Mouse (Mus musculus) lung, postnatal 0 days (tissue): ENCODE measurements around the gene Itga9. TPM values are rescaled to one million over a fixed set of nuclear protein-coding genes. Genes with fewer than 3 reads are reported as not detected.
A peak's percentile ranks its signal among the peaks of the same experiment; 100 is the strongest.

Source experiments
- ATAC-seq: fragments of 200-750 bp; cut with Nextera tagmentation; 2 replicates; pipeline ENCODE4 v1.8.0; 2017; ENCODE audit warnings: moderate library complexity
- DNase-seq: peaks from one replicate; pipeline ENCODE4 v3.0.0-alpha.2; 2016; ENCODE audit warnings: low spot score
- H3K27ac ChIP-seq: fragments of 300-500 bp; sonication (generic); 2 replicates; pipeline ENCODE4 v1.5.1; 2014; ENCODE audit warnings: antibody characterized with exemption, mild to moderate bottlenecking, low read length, mixed read lengths
- H3K27me3 ChIP-seq: fragments of 300-500 bp; sonication (generic); replicated peaks from 2 replicates; pipeline ENCODE4 v1.6.1; 2014; ENCODE audit warnings: low read length, mixed read lengths; ENCODE audit not compliant: insufficient read depth
- H3K36me3 ChIP-seq: fragments of 300-500 bp; sonication (generic); 2 replicates; pipeline ENCODE4 v1.6.1; 2014; ENCODE audit warnings: low read length, mixed read lengths; ENCODE audit not compliant: insufficient read depth
- H3K4me1 ChIP-seq: fragments of 300-500 bp; sonication (generic); 2 replicates; pipeline ENCODE4 v1.6.1; 2014; ENCODE audit warnings: antibody characterized with exemption, low read depth, low read length, mixed read lengths; ENCODE audit not compliant: insufficient read depth
- H3K4me2 ChIP-seq: fragments of 300-500 bp; sonication (generic); replicated peaks from 2 replicates; pipeline ENCODE4 v1.6.1; 2014; ENCODE audit warnings: low read depth, mild to moderate bottlenecking, low read length, moderate library complexity, mixed read lengths
- H3K4me3 ChIP-seq: fragments of 300-500 bp; sonication (generic); 2 replicates; pipeline ENCODE4 v1.5.1; 2014; ENCODE audit warnings: low read depth, low read length
- H3K9ac ChIP-seq: fragments of 300-500 bp; sonication (generic); replicated peaks from 2 replicates; pipeline ENCODE4 v1.6.1; 2014; ENCODE audit warnings: low read depth, mild to moderate bottlenecking
- H3K9me3 ChIP-seq: fragments of 300-500 bp; sonication (generic); 2 replicates; pipeline ENCODE4 v1.6.1; 2016; ENCODE audit warnings: low read length, mixed read lengths
- CTCF ChIP-seq: IDR thresholded peaks from 2 replicates; pipeline ENCODE4 v1.5.1; 2016; ENCODE audit warnings: antibody characterized with exemption, mild to moderate bottlenecking
- EP300 ChIP-seq: IDR thresholded peaks from 2 replicates; pipeline ENCODE4 v1.6.1; 2016; ENCODE audit warnings: antibody characterized with exemption, mild to moderate bottlenecking, control low read depth
- WGBS: fragments of 180-500 bp; shearing (Covaris S2); extraction: QIAGEN DNeasy Blood & Tissue Kit; methylation state at CpG from one replicate; pipeline ENCODE4 v1.1.7; 2014; 5-methylcytosine and 5-hydroxymethylcytosine counted together
- polyA plus RNA-seq: library from polyadenylated mRNA; unstranded; fragments of >200 nt; fragmentation: Nextera tagmentation; extraction: Ambion mirVana; gene quantifications from 2 replicates; pipeline ENCODE4 v1.2.1, GENCODE M21; 2015

Itga9 gene
- polyA plus RNA-seq, 1 experiment from 2014 or later: 24.2 TPM

DNA sequence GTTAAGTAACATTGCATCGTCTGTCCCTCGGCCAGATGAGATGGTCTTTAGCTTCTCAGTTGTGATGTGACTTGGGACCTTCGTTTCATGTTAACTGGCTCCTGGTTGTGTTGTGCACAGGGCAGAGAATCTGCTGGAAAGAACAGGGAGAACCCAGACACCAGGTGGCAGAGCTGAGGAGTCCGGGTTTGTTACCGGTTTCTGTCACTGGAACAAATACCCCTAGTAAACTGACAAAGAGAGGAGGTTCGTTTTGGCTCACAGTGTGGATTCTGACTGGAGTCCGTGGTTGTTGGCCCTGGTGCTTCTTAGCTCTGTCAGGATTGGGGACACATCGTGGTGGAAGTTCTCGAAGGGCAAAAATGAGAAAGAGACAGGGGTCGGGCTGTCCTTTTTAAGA is 3.6 kb downstream of the Itga9 start:
- 0 out of 2 replicates have a peak overlapping the region, but pooled peaks have one; percentile 16 for H3K27ac ChIP-seq
- ATAC-seq (no peak), DNase-seq (peak; percentile 45)
- TF ChIP-seq EP300 (no peak), CTCF (peak; percentile 61)
- no peaks in the 10 kb centered on the region for H3K36me3 ChIP-seq
- H3K9ac ChIP-seq: no peak overlapping the region
- peaks cover 4% of the 10 kb centered on the region; the same call in 1 of the 2 replicates for H3K4me1 ChIP-seq
- H3K9me3 ChIP-seq: no peaks in the 10 kb centered on the region
- WGBS: 54% methylated on average over 10 of the region's 10 CpGs
- H3K4me3 ChIP-seq: no peak overlapping the region
- peak overlapping the region; percentile 18; the same call in 1 of the 2 replicates for H3K4me2 ChIP-seq
- no peaks in the 10 kb centered on the region for H3K27me3 ChIP-seq

- no peak overlapping the region for H3K9ac ChIP-seq
- H3K4me1 ChIP-seq: peaks cover 4% of the 10 kb centered on the region; the same call in 1 of the 2 replicates
- ATAC-seq (peak; percentile 64), DNase-seq (peak; percentile 82)
- H3K27ac ChIP-seq: no peak overlapping the region; the same call in 1 of the 2 replicates
- TF ChIP-seq EP300 (no peak), CTCF (no peak)
- peak overlapping the region; percentile 36 for H3K4me2 ChIP-seq
- no peaks in the 10 kb centered on the region for H3K36me3 ChIP-seq
- H3K4me3 ChIP-seq: no peak overlapping the region
- H3K27me3 ChIP-seq: no peaks in the 10 kb centered on the region
- no peaks in the 10 kb centered on the region for H3K9me3 ChIP-seq
- WGBS: 20% methylated on average over 14 of the region's 14 CpGs
These were observed 4.6 kb downstream of the Itga9 start for GRCm38 (mm10) chr9:118611111-118611541.

GRCm38 (mm10) chr9:118611958-118612581 is 5.6 kb downstream of the Itga9 start:
- no peaks in the 10 kb centered on the region for H3K9me3 ChIP-seq
- peaks cover 4% of the 10 kb centered on the region; the same call in 1 of the 2 replicates for H3K4me1 ChIP-seq
- peak; percentile 30; the same call in 1 of the 2 replicates for ATAC-seq
- no peak overlapping the region; the same call in 1 of the 2 replicates for H3K27ac ChIP-seq
- TF ChIP-seq CTCF (no peak), EP300 (no peak)
- H3K36me3 ChIP-seq: no peaks in the 10 kb centered on the region
- H3K27me3 ChIP-seq: no peaks in the 10 kb centered on the region
- peak; percentile 61 for DNase-seq
- 38% methylated on average over 20 of the region's 20 CpGs for WGBS
- peak overlapping the region; percentile 36; the same call in 1 of the 2 replicates for H3K4me2 ChIP-seq
- no peak overlapping the region for H3K9ac ChIP-seq
- H3K4me3 ChIP-seq: no peak overlapping the region

DNA sequence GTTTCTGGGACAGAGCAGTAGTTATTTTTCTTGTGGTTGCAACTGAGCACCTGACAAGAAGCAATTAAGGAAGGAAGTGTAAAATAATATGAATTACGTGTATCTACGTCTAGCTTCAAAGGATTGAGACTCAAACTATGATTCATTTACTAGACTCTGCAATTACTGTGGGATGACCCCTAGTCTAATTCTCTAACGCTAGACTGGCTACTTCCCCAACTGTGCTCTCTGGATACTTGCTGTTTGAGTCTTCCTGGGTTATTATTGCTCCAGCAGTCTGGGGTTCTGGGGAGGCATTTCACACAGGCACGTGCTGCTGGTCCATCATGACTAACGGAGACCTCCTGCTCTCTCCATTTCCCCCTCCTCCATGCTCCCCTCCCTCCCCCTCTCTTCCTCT is 10.7 kb downstream of the Itga9 start:
- Histone ChIP-seq H3K4me1 (0 out of 2 replicates have a peak, but pooled peaks cover 2% of the 10 kb centered on the region), H3K4me2 (no peak overlapping the region), H3K27me3 (no peaks in the 10 kb centered on the region), H3K9me3 (no peaks in the 10 kb centered on the region), H3K9ac (no peak overlapping the region), H3K4me3 (no peak overlapping the region), H3K27ac (no peak overlapping the region), H3K36me3 (no peaks in the 10 kb centered on the region)
- no peak for DNase-seq
- TF ChIP-seq EP300 (no peak), CTCF (no peak)
- no peak for ATAC-seq
- WGBS: 61% methylated on average over 5 of the region's 5 CpGs

GRCm38 (mm10) chr9:118618732-118619250 is 12.3 kb downstream of the Itga9 start:
- no peak overlapping the region for H3K27ac ChIP-seq
- 51% methylated on average over 3 of the region's 3 CpGs for WGBS
- ATAC-seq (no peak), DNase-seq (peak; percentile 37)
- no peak overlapping the region for H3K4me2 ChIP-seq
- 0 out of 2 replicates have a peak, but pooled peaks cover 2% of the 10 kb centered on the region for H3K4me1 ChIP-seq
- no peaks in the 10 kb centered on the region for H3K36me3 ChIP-seq
- H3K27me3 ChIP-seq: no peaks in the 10 kb centered on the region
- no peak overlapping the region for H3K9ac ChIP-seq
- H3K9me3 ChIP-seq: no peaks in the 10 kb centered on the region
- TF ChIP-seq EP300 (no peak), CTCF (no peak)
- H3K4me3 ChIP-seq: no peak overlapping the region

DNA sequence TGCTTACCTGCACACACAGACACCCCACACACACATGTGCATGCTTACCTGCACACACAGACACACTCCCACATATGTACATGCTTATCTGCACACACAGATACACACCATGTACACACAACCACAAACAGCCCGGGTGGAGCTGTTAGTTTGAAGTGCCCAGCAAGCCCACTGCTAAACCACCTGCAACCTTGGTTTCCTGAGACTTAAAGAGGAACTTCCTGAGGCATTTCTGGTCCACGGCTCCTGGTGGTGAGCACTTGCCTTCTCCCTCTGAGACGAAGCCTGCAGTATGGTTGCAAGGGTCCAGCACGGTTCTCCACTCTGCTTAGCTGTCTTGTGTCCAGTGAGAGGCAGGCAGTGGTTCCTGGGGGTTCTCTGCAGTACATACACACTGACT is 14.3 kb downstream of the Itga9 start:
- TF ChIP-seq EP300: no peak
- TF ChIP-seq CTCF: no peak
- ATAC-seq: no peak
- H3K4me2 ChIP-seq: no peak overlapping the region
- H3K4me1 ChIP-seq: 0 out of 2 replicates have a peak, but pooled peaks cover 2% of the 10 kb centered on the region
- H3K9me3 ChIP-seq: no peaks in the 10 kb centered on the region
- no peaks in the 10 kb centered on the region for H3K36me3 ChIP-seq
- no peak overlapping the region for H3K9ac ChIP-seq
- no peak overlapping the region for H3K4me3 ChIP-seq
- no peak for DNase-seq
- H3K27me3 ChIP-seq: no peaks in the 10 kb centered on the region
- no peak overlapping the region for H3K27ac ChIP-seq
- WGBS: 58% methylated on average over 4 of the region's 4 CpGs
